Mouse (Mus musculus) CH12.LX (cell line): ENCODE measurements around the gene Snai1.

Source experiments
- BHLHE40 ChIP-seq: IDR thresholded peaks from 2 replicates; pipeline ENCODE4 v1.6.1; 2011; ENCODE audit warnings: mild to moderate bottlenecking, low read depth, low read length, improper control_type of control experiment
- CHD1 ChIP-seq: IDR thresholded peaks from 2 replicates; pipeline ENCODE4 v1.6.1; 2012; ENCODE audit warnings: low read depth, low read length, improper control_type of control experiment, inconsistent platforms
- CHD2 ChIP-seq: IDR thresholded peaks from 2 replicates; pipeline ENCODE4 v1.6.1; 2011; ENCODE audit warnings: low read length, improper control_type of control experiment
- CTCF ChIP-seq, 2 experiments: IDR thresholded peaks in 1 of 2; conservative IDR thresholded peaks in 1 of 2; 2 replicates each; pipeline ENCODE4 v1.5.1; 2011 to 2012; ENCODE audit warnings: low read depth in 2 of 2, low read length in 2 of 2, improper control_type of control experiment in 1 of 2, inconsistent platforms in 1 of 2, mild to moderate bottlenecking in 1 of 2, moderate library complexity in 1 of 2
- ELF1 ChIP-seq: IDR thresholded peaks from 2 replicates; pipeline ENCODE4 v1.6.1; 2014; ENCODE audit warnings: low read depth, mild to moderate bottlenecking, inconsistent platforms, low read length, improper control_type of control experiment
- EP300 ChIP-seq: IDR thresholded peaks from 2 replicates; pipeline ENCODE4 v1.6.1; 2011; ENCODE audit warnings: low read length, improper control_type of control experiment
- KAT2A ChIP-seq: IDR thresholded peaks from 2 replicates; pipeline ENCODE4 v1.6.1; 2012; ENCODE audit warnings: low read length, improper control_type of control experiment, inconsistent platforms; ENCODE audit not compliant: insufficient replicate concordance
- MAFK ChIP-seq: IDR thresholded peaks from 2 replicates; pipeline ENCODE4 v1.6.1; 2011; ENCODE audit warnings: low read length, improper control_type of control experiment; ENCODE audit not compliant: insufficient replicate concordance
- MAX ChIP-seq: IDR thresholded peaks from 2 replicates; pipeline ENCODE4 v1.6.1; 2011; ENCODE audit warnings: low read length, improper control_type of control experiment
- MXI1 ChIP-seq: IDR thresholded peaks from 2 replicates; pipeline ENCODE4 v1.6.1; 2011; ENCODE audit warnings: mild to moderate bottlenecking, low read depth, low read length, improper control_type of control experiment
- POLR2A ChIP-seq: IDR thresholded peaks from 2 replicates; pipeline ENCODE4 v1.6.1; 2011; ENCODE audit warnings: low read depth, mild to moderate bottlenecking, improper control_type of control experiment, low read length
- POLR2AphosphoS2 ChIP-seq: IDR thresholded peaks from 2 replicates; pipeline ENCODE4 v1.6.1; 2011; ENCODE audit warnings: low read depth, low read length, improper control_type of control experiment
- SIN3A ChIP-seq: IDR thresholded peaks from 2 replicates; pipeline ENCODE4 v1.6.1; 2012; ENCODE audit warnings: low read length, improper control_type of control experiment, inconsistent platforms
- ZNF384 ChIP-seq: IDR thresholded peaks from 2 replicates; pipeline ENCODE4 v1.6.1; 2012; ENCODE audit warnings: low read depth, low read length, improper control_type of control experiment, inconsistent platforms

DNA sequence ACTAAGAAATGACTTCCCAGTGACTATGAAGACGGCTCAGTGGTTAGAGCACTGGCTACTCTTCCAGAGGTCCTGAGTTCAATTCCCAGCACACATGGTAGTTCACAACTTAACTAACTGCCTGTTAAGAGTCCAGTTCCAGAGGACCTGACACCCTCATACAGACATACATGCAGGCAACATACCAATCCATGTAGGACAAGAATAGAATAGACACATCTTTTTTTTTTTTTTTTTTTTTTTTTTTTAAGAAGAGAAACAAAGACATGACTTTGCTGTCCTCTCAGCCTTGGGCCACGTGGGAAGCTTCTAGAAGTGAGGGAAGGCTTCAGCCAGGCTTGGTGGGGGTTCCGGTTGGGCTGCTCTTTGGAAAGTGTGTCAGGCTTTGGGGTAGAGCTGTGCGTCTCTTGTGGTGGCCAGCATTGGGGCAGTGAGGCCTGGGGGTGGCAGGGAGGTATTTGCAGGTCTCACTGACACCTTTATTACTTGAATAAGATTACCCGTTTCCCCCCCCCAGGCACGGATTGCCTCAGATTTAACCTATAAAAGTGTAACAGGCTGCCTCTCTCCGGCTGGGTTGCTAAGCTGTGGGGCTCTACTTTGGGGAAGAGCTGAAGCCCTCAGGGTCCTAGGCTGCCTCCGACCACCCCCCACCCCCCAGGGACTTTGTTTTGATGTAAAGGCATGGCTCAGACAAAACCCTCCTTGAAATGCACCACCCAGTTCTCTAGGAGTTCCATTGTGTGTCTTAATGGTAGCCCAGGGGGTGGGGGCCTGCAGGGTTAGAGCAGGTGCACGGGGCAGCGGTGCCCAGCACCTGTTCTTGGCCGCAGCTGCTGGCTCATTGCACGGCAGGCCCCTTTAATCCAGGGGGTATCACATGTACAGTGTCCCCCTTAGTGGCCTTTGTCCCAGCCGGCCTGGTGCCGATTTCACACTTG, 1.8 kb downstream of the Snai1 start:
- TF ChIP-seq ZNF384 (peak; percentile 65), EP300 (no peak), CHD2 (no peak), CTCF (conservative IDR thresholded peaks at IDR 0.05 in 1 of 2, IDR thresholded peaks at IDR 0.05 in 1 of 2; ENCODE audit: low read depth in 2 of 2, low read length in 2 of 2) (no peak), SIN3A (no peak), POLR2A (no peak), POLR2AphosphoS2 (no peak), MAX (no peak), ELF1 (no peak), CHD1 (no peak), MXI1 (no peak), MAFK (no peak), BHLHE40 (no peak), KAT2A (no peak)
